Mouse (Mus musculus) B cell, adult 67 days (primary cell): ENCODE results near the gene Fbll1. TPM values are rescaled to one million over a fixed set of nuclear protein-coding genes. Genes with fewer than 3 reads are reported as not detected.

Experiments used
- total RNA-seq, 2 experiments: library from RNA; stranded (reverse); gene quantifications; 4 replicates each; pipeline ENCODE4 v1.2.4; 2023

Gene Fbll1
- not detected for total RNA-seq

DNA sequence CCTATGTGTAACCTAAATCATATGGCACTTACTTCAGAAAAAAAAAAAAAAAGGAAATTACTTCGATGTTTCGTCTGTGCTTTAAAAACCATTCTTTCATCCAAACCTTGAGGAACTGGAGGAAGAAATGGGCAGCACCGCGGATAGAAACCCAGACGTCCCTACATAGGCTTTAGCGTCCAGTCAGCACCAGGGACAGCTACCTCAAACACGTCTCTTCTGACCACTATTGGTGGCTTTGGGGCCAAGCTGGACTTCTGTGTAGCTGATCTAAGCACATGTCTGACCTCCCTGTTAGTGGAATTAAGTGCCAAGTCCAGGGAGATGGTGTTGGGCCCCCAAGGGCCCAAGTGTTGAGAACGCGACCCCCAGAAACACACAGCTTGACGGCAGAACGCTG is at the start of gene Fbll1:
Gene Fbll1 (minus strand): TSS at position 11 of the 400 bp plus-strand sequence.

GRCm38 (mm10) chr11:35834022-35834760 is 35.5 kb upstream of the Fbll1 start, which contains the start of gene Rars:
Rars (minus strand) TSS chr11:35834506.

GRCm38 (mm10) chr11:35769188-35769745 is 29.4 kb downstream of the Fbll1 start, which contains the start of gene Pank3:
Pank3 (plus strand) TSS chr11:35769484.

Other genes with a start within 250 kb of the Fbll1 start
- 10 to 100 TPM; 27.0 to 28.0 TPM for gene Pank3, start 29.4 kb downstream of the Fbll1 start, total RNA-seq
- 10 to 100 TPM; 75.7 to 75.8 TPM for gene Rars, start 35.6 kb upstream of the Fbll1 start, total RNA-seq
- gene Wwc1, start 181.6 kb upstream of the Fbll1 start, total RNA-seq, result under 1 TPM; 0.26 to 0.27 TPM